Mouse (Mus musculus): Measurements from ENCODE around the gene Dennd1a. TPM values are rescaled to one million over a fixed set of nuclear protein-coding genes. Genes with fewer than 3 reads are reported as not detected.

The Dennd1a gene
- polyA plus RNA-seq, 1 experiment from 2014 or later = 17.3 TPM

DNA sequence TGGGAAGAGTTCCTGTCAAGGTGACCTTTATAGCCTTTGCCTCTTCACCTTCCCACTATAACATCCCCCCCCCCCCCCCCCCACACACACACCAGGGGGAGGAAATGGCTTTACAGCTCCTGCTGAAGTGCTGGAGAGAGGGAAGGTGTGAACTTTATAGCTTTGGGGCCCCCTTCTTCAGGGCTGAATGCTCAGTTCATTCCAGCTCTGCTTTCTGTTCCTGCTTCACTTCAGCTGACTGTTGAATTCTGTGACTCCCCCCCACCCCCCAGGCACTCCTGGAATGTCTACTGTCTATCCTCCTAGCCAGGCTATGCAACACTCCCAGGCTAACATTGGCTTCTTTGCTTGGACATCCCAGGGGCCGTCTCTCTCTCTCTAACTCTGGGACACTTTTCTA is 491.2 kb downstream of the Dennd1a start:
- H3K4me3 ChIP-seq = no peak overlapping the region
- H3K27me3 ChIP-seq (ENCODE audit: poor library complexity, severe bottlenecking) = peaks cover 43% of the 10 kb centered on the region
- peaks cover 9% of the 10 kb centered on the region for H3K9me3 ChIP-seq
- no peak overlapping the region for H3K27ac ChIP-seq
- DNase-seq (ENCODE audit: extremely low spot score, low spot score) = no peak
- H3K36me3 ChIP-seq (replicated peaks) = peaks cover 92% of the 10 kb centered on the region
- H3K4me1 ChIP-seq = peaks cover 48% of the 10 kb centered on the region
- WGBS = 62% methylated on average over 1 of the region's 1 CpGs

DNA sequence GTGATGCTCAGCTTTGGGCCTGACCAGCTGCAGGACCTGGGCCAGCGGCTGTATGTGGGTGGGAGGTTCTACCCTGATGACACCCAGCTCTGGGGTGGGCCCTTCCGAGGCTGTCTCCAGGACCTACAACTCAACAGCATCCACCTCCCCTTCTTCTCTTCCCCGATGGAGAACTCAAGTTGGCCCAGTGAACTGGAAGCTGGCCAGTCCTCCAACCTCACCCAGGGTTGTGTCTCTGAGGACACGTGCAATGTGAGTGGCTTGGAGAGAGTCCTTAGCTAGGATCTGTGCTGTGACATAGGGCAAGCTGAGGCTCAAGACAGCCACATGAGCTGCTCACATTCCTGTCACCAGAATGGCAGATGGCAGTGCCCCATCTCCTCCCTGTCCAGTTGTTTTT is 495.9 kb downstream of the Dennd1a start:
- no peak overlapping the region for H3K4me3 ChIP-seq
- H3K27me3 ChIP-seq (ENCODE audit: poor library complexity, severe bottlenecking) = peaks cover 56% of the 10 kb centered on the region
- peaks cover 100% of the 10 kb centered on the region for H3K36me3 ChIP-seq (replicated peaks)
- peaks cover 42% of the 10 kb centered on the region for H3K4me1 ChIP-seq
- WGBS = 89% methylated on average over 4 of the region's 4 CpGs
- H3K27ac ChIP-seq = no peak overlapping the region
- H3K9me3 ChIP-seq = peaks cover 9% of the 10 kb centered on the region
- no peak for DNase-seq (ENCODE audit: extremely low spot score, low spot score)

DNA sequence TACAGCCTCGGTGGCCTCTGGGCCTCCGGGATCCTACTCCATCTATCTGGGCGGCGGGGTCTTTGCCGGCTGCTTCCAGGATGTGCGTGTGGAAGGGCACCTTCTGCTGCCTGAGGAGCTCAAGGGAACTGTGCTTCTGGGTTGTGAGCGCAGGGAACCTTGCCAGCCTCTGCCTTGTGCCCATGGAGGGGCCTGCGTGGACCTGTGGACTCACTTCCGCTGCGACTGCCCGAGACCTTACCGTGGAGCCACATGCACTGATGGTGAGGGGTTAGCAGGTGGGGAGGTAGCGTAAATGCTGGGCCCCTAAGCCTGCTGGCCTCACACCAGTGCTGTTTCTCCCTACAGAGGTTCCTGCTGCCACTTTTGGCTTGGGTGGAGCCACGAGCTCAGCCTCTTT is 496.5 kb downstream of the Dennd1a start:
- WGBS = 95% methylated on average over 14 of the region's 14 CpGs
- H3K27me3 ChIP-seq (ENCODE audit: poor library complexity, severe bottlenecking) = peaks cover 62% of the 10 kb centered on the region

DNA sequence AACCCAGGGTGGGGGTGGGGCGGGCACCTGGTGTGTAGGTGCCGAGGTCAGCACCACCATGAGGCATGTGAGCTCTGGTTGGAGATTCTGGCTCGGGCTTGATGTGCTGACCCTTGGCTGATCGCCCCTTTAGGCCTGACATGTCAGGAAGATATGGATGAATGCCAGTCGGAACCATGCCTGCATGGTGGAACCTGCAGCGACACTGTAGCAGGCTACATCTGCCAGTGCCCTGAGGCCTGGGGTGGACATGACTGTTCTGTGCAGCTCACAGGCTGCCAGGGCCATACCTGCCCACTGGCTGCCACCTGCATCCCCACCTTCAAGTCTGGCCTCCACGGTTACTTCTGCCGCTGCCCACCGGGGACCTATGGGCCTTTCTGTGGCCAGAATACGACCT is 497.2 kb downstream of the Dennd1a start:
- peaks cover 61% of the 10 kb centered on the region for H3K27me3 ChIP-seq (ENCODE audit: poor library complexity, severe bottlenecking)
- peaks cover 39% of the 10 kb centered on the region for H3K4me1 ChIP-seq
- H3K36me3 ChIP-seq (replicated peaks) = peaks cover 100% of the 10 kb centered on the region
- DNase-seq (ENCODE audit: extremely low spot score, low spot score) = no peak
- no peak overlapping the region for H3K4me3 ChIP-seq
- peaks cover 9% of the 10 kb centered on the region for H3K9me3 ChIP-seq
- WGBS = 93% methylated on average over 10 of the region's 10 CpGs
- no peak overlapping the region for H3K27ac ChIP-seq

More for the DNA sequence above, 496.5 kb downstream of the Dennd1a start:
- Histone ChIP-seq H3K9me3 (peaks cover 9% of the 10 kb centered on the region), H3K27ac (0 out of 2 replicates have a peak overlapping the region, but pooled peaks have one; percentile 4), H3K4me1 (peaks cover 43% of the 10 kb centered on the region), H3K36me3 (replicated peaks) (peaks cover 100% of the 10 kb centered on the region), H3K4me3 (no peak overlapping the region)
- DNase-seq (ENCODE audit: extremely low spot score, low spot score) = no peak

DNA sequence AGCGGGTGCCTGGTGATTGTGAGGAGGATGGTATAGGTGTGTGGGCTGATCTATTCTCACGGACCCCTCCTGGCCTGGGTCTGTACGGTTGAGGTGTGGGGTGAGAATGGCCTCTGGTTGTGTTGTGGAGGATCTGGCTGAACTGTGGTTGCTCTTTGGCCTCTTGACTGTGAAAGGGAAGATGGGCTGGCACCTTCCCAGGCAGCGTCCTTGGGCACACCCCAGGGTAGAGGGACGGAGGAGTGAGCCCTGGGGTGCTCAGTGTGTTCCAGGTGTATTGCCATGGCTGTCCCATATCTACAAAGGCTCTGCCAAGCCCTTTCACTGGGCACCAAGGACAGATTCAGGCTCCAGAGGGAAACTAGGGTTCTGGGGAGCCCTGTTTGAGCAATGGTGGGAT is 498.2 kb downstream of the Dennd1a start:
- no peak overlapping the region for H3K27ac ChIP-seq
- peaks cover 9% of the 10 kb centered on the region for H3K9me3 ChIP-seq
- peaks cover 45% of the 10 kb centered on the region for H3K4me1 ChIP-seq
- no peak for DNase-seq (ENCODE audit: extremely low spot score, low spot score)
- no peak overlapping the region for H3K4me3 ChIP-seq
- H3K36me3 ChIP-seq (replicated peaks) = peaks cover 99% of the 10 kb centered on the region
- H3K27me3 ChIP-seq (ENCODE audit: poor library complexity, severe bottlenecking) = peaks cover 53% of the 10 kb centered on the region
- WGBS = 95% methylated on average over 5 of the region's 5 CpGs

DNA sequence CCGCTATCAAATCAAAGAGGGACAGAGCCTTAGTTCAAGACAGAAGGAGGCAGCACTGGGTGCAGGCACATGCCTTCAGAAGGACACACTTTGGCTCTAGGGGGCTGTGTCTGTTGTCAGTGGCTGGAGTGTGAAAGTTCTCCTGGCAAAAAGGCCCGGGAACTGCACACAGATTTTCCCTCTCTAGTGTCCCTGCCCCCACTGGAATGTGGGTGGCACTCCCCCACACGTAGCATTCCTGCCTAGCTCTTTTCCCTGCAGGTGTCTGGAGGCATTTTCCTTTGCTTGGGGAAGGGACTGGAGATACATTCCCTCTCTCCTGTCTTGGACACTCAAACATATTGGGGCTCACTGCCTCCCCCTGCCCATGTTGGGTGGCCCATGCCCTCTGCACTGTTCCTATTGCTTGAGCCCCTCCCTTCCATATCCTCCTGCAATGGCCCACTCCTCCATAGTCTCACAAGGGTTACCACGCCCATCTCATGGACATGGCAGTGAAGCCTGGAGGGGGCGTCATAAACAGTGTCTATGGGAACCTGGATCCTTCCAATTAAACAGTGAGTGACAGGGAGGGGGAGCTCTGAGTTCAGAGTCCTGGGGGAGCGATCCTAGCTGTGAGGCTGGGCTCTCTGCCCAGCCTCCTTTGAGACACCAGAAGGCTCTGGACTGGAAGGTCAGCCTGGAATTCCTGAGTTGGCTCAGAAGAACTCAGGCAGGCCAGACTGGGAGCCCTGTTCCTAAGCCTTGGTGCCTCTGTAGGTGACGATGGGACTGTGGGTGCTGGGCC is 498.8 kb downstream of the Dennd1a start:
- DNase-seq (ENCODE audit: extremely low spot score, low spot score) = no peak
- Histone ChIP-seq H3K27ac (no peak overlapping the region), H3K4me1 (peaks cover 48% of the 10 kb centered on the region), H3K9me3 (peaks cover 6% of the 10 kb centered on the region), H3K27me3 (ENCODE audit: poor library complexity, severe bottlenecking) (peaks cover 46% of the 10 kb centered on the region), H3K36me3 (replicated peaks) (peaks cover 99% of the 10 kb centered on the region), H3K4me3 (no peak overlapping the region)
- 78% methylated on average over 7 of the region's 7 CpGs for WGBS

DNA sequence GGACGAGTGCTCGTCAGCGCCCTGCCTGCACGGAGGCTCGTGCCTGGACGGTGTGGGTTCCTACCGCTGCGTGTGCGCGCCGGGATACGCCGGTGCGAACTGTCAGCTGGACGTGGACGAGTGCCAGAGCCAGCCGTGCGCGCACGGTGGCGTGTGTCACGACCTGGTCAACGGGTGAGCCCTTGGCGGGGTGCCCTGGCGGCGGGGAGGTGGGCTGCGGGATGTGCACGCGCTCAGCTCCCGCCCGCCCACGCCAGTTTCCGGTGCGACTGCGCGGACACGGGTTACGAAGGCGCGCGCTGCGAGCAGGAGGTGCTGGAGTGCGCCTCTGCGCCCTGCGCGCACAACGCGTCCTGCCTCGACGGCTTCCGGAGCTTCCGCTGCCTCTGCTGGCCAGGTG is 500.7 kb downstream of the Dennd1a start:
- Histone ChIP-seq H3K4me3 (peak overlapping the region; percentile 29), H3K4me1 (peaks cover 62% of the 10 kb centered on the region), H3K27ac (no peak overlapping the region), H3K36me3 (replicated peaks) (peaks cover 85% of the 10 kb centered on the region), H3K27me3 (ENCODE audit: poor library complexity, severe bottlenecking) (peaks cover 27% of the 10 kb centered on the region), H3K9me3 (no peaks in the 10 kb centered on the region; the same call in 1 of the 2 replicates)
- WGBS = 33% methylated on average over 52 of the region's 52 CpGs
- no peak for DNase-seq (ENCODE audit: extremely low spot score, low spot score)

DNA sequence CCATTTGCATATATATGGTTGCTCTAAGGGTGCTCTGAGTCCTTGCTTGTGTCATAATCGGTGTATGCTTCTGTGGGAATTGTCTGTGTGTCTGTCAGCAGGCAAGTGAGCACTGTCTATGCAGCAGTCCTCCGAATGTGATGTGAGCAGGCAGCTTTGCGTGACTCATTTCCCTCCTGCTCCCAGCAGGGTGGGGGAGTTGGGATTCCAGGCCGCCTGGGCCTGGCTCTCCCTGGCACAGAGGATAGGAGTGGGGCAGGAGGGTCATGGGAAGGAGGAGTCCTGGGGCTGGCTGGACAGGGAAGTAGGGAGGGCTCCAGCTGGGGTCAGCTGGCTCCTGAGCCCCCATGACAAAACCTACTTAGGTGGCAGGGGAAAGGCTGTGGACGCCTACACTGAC is 502.7 kb downstream of the Dennd1a start:
- H3K9me3 ChIP-seq = no peaks in the 10 kb centered on the region; the same call in 1 of the 2 replicates
- no peak for DNase-seq (ENCODE audit: extremely low spot score, low spot score)
- peaks cover 69% of the 10 kb centered on the region for H3K36me3 ChIP-seq (replicated peaks)
- WGBS = 83% methylated on average over 5 of the region's 5 CpGs
- H3K4me1 ChIP-seq = peaks cover 82% of the 10 kb centered on the region
- peaks cover 24% of the 10 kb centered on the region for H3K27me3 ChIP-seq (ENCODE audit: poor library complexity, severe bottlenecking)
- no peak overlapping the region for H3K4me3 ChIP-seq
- H3K27ac ChIP-seq = 0 out of 2 replicates have a peak overlapping the region, but pooled peaks have one; percentile 13

DNA sequence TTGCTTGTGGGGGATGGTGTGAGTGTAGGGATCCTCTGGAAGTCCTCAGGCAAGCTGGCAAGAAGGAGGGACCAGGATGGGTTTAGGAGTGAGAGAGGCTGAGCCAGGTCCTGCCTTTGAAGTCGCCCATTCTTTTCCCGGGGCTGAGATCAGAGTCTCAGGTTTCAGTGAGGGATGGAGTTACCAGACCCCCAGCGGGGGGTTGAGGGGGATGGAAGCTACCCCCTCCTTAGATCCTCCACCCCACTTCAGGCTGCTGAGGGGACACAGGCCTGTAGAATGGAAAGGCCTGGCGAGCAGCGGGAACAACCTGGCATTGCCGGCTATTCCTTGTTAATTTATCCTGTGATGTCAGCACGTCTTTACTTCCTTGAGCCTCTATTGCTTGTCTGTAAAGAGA is 505.2 kb downstream of the Dennd1a start:
- Histone ChIP-seq H3K27ac (peak overlapping the region; percentile 87), H3K27me3 (ENCODE audit: poor library complexity, severe bottlenecking) (peaks cover 27% of the 10 kb centered on the region), H3K36me3 (replicated peaks) (peaks cover 45% of the 10 kb centered on the region), H3K4me1 (peaks cover 89% of the 10 kb centered on the region), H3K4me3 (peak overlapping the region; percentile 46), H3K9me3 (no peaks in the 10 kb centered on the region; the same call in 1 of the 2 replicates)
- peak; percentile 53 for DNase-seq (ENCODE audit: extremely low spot score, low spot score)
- WGBS = 5% methylated on average over 7 of the region's 7 CpGs

DNA sequence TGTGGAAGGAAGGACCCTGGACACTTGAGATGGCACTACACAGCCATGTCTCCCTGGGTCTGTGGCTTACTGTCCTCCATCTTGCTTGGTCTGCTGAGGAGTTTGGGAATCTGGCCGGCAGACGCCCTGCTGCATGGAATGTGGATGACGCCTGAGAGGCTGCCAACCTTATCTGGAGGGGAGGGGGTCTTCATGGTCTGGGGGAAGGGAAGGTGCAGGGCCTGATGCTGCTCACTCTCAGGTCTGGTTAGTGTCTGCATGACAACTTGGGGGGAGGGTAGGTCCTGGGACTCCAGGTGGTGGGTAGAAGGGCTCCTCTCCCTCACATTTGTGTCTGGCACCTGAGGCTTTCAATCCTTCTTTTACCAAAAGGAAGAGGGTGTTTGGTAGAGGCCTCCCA is 505.8 kb downstream of the Dennd1a start:
- 18% methylated on average over 3 of the region's 3 CpGs for WGBS
- no peaks in the 10 kb centered on the region; the same call in 1 of the 2 replicates for H3K9me3 ChIP-seq
- H3K27ac ChIP-seq = peak overlapping the region; percentile 87
- peaks cover 21% of the 10 kb centered on the region for H3K27me3 ChIP-seq (ENCODE audit: poor library complexity, severe bottlenecking)
- H3K4me1 ChIP-seq = peaks cover 89% of the 10 kb centered on the region
- no peak for DNase-seq (ENCODE audit: extremely low spot score, low spot score)
- H3K4me3 ChIP-seq = peak overlapping the region; percentile 46
- peaks cover 39% of the 10 kb centered on the region for H3K36me3 ChIP-seq (replicated peaks)

DNA sequence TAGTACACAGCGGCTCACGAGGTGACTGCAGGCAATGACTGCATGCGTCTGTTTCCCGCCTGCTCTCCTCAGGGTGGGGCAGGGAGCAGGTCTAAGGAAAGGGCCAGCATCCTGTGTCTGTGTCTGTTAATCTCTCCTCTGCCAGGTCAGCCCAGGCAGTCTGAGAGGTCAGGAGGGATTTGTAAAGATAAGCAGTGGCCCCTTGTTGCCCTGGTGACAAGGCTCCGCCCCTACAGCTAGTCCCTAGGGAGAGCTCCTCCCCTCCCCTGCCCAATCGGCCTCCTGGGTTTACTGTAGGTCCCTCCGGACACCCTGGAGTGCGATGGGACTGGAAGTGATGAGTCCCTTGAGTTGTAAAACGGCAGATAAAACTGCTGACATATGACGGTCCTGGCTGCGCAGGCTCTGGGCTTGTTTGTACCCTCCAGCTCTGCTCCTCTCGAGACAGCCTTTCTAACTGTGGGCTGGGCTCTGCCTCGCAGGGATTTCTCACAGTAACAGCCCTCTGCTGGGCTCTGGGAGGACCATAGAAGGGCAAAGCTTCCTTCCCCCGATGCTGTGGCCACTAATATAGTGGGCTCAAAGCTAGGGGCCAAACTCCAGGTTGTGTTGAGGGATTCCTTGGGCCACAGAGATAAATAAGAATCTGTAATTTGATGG is 506.8 kb downstream of the Dennd1a start:
- Histone ChIP-seq H3K36me3 (replicated peaks) (peaks cover 29% of the 10 kb centered on the region), H3K27ac (peak overlapping the region; percentile 87), H3K27me3 (ENCODE audit: poor library complexity, severe bottlenecking) (peaks cover 11% of the 10 kb centered on the region), H3K4me3 (peak overlapping the region; percentile 46), H3K4me1 (peaks cover 92% of the 10 kb centered on the region), H3K9me3 (no peaks in the 10 kb centered on the region; the same call in 1 of the 2 replicates)
- under 1% methylated on average over 14 of the region's 14 CpGs for WGBS
- peak; percentile 82 for DNase-seq (ENCODE audit: extremely low spot score, low spot score)

DNA sequence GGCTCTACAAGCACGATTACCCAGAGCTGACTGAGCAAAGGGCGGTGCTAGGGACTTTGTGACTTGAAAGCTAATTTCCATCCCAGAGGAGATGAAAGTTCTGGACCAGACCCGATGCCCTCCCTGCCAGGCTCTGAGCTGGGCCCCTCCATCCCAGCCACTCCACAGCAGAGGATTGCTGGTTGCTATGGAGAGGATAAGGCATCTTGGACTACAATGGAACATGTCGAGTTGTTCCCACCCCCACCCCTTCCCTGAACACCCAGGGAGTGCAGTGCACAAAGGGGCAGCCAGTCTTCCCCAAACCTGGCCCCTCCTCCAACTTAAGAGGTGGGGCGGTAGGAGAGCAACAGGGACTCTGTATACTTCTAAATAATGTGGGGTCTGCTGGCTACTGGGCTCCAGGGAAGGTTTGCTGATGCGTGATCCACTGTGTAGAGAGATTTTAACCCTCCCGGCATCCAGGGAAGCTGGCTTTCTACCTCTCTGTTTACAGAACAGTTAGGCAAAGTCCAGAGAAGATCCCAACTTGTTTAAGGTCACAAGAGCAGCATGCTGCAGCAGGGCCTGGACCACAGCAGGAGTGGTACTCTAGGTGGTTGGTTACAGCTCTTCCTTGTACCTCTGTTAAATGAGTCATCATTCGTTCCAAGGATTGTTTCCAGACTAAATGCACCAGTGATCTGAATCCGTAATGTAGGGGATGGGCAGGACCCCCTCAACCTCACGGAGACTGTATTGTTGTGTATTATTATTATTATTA is 509.1 kb downstream of the Dennd1a start:
- H3K36me3 ChIP-seq (replicated peaks) = peaks cover 7% of the 10 kb centered on the region
- H3K27me3 ChIP-seq (ENCODE audit: poor library complexity, severe bottlenecking) = peaks cover 9% of the 10 kb centered on the region
- H3K4me3 ChIP-seq = peak overlapping the region; percentile 64
- peaks cover 88% of the 10 kb centered on the region for H3K4me1 ChIP-seq
- no peaks in the 10 kb centered on the region for H3K9me3 ChIP-seq
- WGBS = 13% methylated on average over 10 of the region's 10 CpGs
- peak; percentile 86 for DNase-seq (ENCODE audit: extremely low spot score, low spot score)
- peak overlapping the region; percentile 90 for H3K27ac ChIP-seq
